Mouse (Mus musculus) embryonic facial prominence, embryonic 11.5 days (tissue): Measurements from ENCODE around the gene Bbip1. TPM values are rescaled to one million over a fixed set of nuclear protein-coding genes. Genes with fewer than 3 reads are reported as not detected.

Experiments
- ATAC-seq: fragments of 200-750 bp; cut with Nextera tagmentation; replicated peaks from 2 replicates; pipeline ENCODE4 v1.8.0; 2017; ENCODE audit warnings: low read depth; ENCODE audit not compliant: insufficient number of reproducible peaks, low FRiP score, low TSS enrichment
- DNase-seq: peaks from one replicate; pipeline ENCODE4 v3.0.0-alpha.2; 2015; ENCODE audit warnings: low spot score
- H3K27ac ChIP-seq: fragments of 300-500 bp; sonication (generic); replicated peaks from 2 replicates; pipeline ENCODE4 v1.5.1; 2014; ENCODE audit warnings: mild to moderate bottlenecking, low read depth, low read length, control low read depth
- H3K27me3 ChIP-seq: fragments of 300-500 bp; sonication (generic); 2 replicates; pipeline ENCODE4 v1.6.1; 2014; ENCODE audit warnings: mild to moderate bottlenecking, low read length, moderate library complexity, mixed read lengths; ENCODE audit not compliant: control insufficient read depth, insufficient read depth
- H3K36me3 ChIP-seq: fragments of 300-500 bp; sonication (generic); replicated peaks from 2 replicates; pipeline ENCODE4 v1.6.1; 2014; ENCODE audit warnings: low read depth, mild to moderate bottlenecking, low read length, moderate library complexity, mixed read lengths; ENCODE audit not compliant: control insufficient read depth, insufficient read depth
- H3K4me1 ChIP-seq: fragments of 300-500 bp; sonication (generic); 2 replicates; pipeline ENCODE4 v1.6.1; 2014; ENCODE audit warnings: low read length, mixed read lengths; ENCODE audit not compliant: control insufficient read depth, insufficient read depth
- H3K4me2 ChIP-seq: fragments of 300-500 bp; sonication (generic); 2 replicates; pipeline ENCODE4 v1.6.1; 2014; ENCODE audit warnings: low read depth, mild to moderate bottlenecking, control low read depth, low read length, moderate library complexity
- H3K4me3 ChIP-seq: fragments of 300-500 bp; sonication (generic); 2 replicates; pipeline ENCODE4 v1.5.1; 2014; ENCODE audit warnings: low read depth, low read length, control low read depth
- H3K9ac ChIP-seq: fragments of 300-500 bp; sonication (generic); replicated peaks from 2 replicates; pipeline ENCODE4 v1.6.1; 2014; ENCODE audit warnings: mild to moderate bottlenecking, control low read depth, low read length
- H3K9me3 ChIP-seq: fragments of 300-500 bp; sonication (generic); replicated peaks from 2 replicates; pipeline ENCODE4 v1.6.1; 2016; ENCODE audit warnings: mild to moderate bottlenecking, low read length, inconsistent platforms, mixed read lengths; ENCODE audit not compliant: control insufficient read depth
- WGBS: fragments of 180-500 bp; shearing (Covaris S2); extraction: QIAGEN DNeasy Blood & Tissue Kit; methylation state at CpG from one replicate; pipeline ENCODE4 v1.1.7; 2014; 5-methylcytosine and 5-hydroxymethylcytosine counted together
- polyA plus RNA-seq: library from polyadenylated mRNA; unstranded; fragments of >200 nt; fragmentation: Nextera tagmentation; extraction: Ambion mirVana; gene quantifications from 2 replicates; pipeline ENCODE4 v1.2.1, GENCODE M21; 2014

Gene Bbip1
- polyA plus RNA-seq, 1 experiment from 2014 or later: 114 TPM

DNA sequence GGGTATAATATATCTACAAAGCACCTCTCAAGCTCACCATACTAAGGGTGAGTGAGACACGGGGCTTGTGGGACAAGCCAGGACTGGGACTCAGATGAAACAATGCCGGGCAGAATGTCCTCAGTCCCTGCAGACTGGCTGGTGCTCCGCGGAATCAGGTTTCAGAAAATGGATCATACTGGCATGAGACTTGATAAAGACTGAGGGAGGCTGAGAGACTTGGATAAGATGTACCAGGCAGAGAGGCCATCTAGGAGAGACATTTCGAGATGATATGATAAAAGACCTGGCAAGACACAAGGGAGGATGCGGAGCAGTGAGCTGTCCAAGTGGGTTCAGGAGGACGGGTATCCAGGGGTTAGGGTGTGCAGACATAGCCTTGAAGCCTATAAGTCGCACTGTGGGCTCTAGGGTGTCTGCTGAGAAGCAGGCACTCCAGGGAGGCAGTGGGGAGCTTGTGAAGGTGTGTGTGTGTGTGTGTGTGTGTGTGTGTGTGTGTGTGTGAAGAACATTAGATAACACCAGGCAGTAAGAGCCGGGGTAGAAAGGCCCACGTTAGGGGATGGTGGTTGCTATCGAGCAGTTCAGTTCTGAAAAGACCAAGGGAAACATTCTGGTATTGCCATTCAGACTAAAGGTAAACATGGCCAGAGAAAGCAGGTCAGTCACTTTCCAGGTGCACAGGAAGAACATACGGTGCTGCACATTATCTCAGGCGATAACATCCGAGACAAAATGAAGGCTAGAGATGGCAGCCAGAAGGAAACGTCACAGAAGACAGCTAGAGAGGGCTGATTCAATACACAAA lies 42.3 kb downstream of the Bbip1 start:
- Histone ChIP-seq H3K4me1 (no peaks in the 10 kb centered on the region), H3K4me2 (peak overlapping the region; percentile 69), H3K27me3 (no peaks in the 10 kb centered on the region), H3K9ac (peak overlapping the region; percentile 75; the same call in 1 of the 2 replicates), H3K4me3 (peak overlapping the region; percentile 98), H3K36me3 (no peaks in the 10 kb centered on the region), H3K27ac (no peak overlapping the region), H3K9me3 (no peaks in the 10 kb centered on the region)
- ATAC-seq: no peak
- 62% methylated on average over 15 of the region's 15 CpGs for WGBS
- DNase-seq: no peak

- Histone ChIP-seq H3K9ac (no peak overlapping the region), H3K4me2 (no peak overlapping the region), H3K9me3 (no peaks in the 10 kb centered on the region), H3K27ac (no peak overlapping the region), H3K27me3 (no peaks in the 10 kb centered on the region), H3K36me3 (no peaks in the 10 kb centered on the region), H3K4me1 (no peaks in the 10 kb centered on the region), H3K4me3 (no peak overlapping the region)
- 87% methylated on average over 14 of the region's 14 CpGs for WGBS
- DNase-seq (no peak), ATAC-seq (no peak)
Measured at GRCm38 (mm10) chr19:53899941-53900610, 44.4 kb downstream of the Bbip1 start.

- no peaks in the 10 kb centered on the region for H3K4me1 ChIP-seq
- 82% methylated on average over 25 of the region's 25 CpGs for WGBS
- DNase-seq: no peak
- H3K27me3 ChIP-seq: no peaks in the 10 kb centered on the region
- no peaks in the 10 kb centered on the region for H3K9me3 ChIP-seq
- H3K36me3 ChIP-seq: no peaks in the 10 kb centered on the region
- no peak overlapping the region for H3K9ac ChIP-seq
- no peak overlapping the region for H3K4me2 ChIP-seq
- no peak overlapping the region for H3K27ac ChIP-seq
- ATAC-seq: no peak
- H3K4me3 ChIP-seq: no peak overlapping the region
Measured at GRCm38 (mm10) chr19:53898970-53899900, 45.2 kb downstream of the Bbip1 start.

DNA sequence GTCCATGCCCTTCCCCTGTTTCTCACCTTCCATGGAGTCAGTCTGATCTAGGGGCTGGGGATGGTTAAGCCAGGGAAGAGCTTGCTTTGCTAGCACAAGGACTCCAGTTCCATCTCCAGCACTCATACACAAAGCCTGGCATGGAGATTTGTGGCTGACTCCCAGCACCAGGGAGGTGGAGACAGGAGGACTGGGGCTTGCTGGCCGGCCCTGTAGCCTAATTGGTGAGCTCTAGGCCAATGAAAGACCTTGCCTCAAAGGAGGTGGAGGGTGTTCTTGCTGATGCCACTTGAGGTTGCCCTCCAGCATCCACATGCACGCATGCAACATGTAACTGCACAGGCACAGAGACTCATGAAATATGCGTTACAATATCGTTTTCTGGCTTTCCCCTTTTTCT lies 45.9 kb downstream of the Bbip1 start:
- H3K9ac ChIP-seq: no peak overlapping the region
- no peaks in the 10 kb centered on the region for H3K27me3 ChIP-seq
- H3K4me1 ChIP-seq: no peaks in the 10 kb centered on the region
- WGBS: 86% methylated on average over 4 of the region's 4 CpGs
- no peaks in the 10 kb centered on the region for H3K36me3 ChIP-seq
- ATAC-seq (no peak), DNase-seq (no peak)
- no peak overlapping the region for H3K27ac ChIP-seq
- no peak overlapping the region for H3K4me2 ChIP-seq
- H3K4me3 ChIP-seq: no peak overlapping the region
- no peaks in the 10 kb centered on the region for H3K9me3 ChIP-seq

GRCm38 (mm10) chr19:53898046-53898445 lies 46.4 kb downstream of the Bbip1 start:
- DNase-seq: no peak
- Histone ChIP-seq H3K27ac (no peak overlapping the region), H3K4me3 (no peak overlapping the region), H3K27me3 (no peaks in the 10 kb centered on the region), H3K9ac (no peak overlapping the region), H3K9me3 (no peaks in the 10 kb centered on the region), H3K4me2 (no peak overlapping the region), H3K36me3 (no peaks in the 10 kb centered on the region), H3K4me1 (no peaks in the 10 kb centered on the region)
- ATAC-seq: no peak
- 78% methylated on average over 5 of the region's 5 CpGs for WGBS

- no peaks in the 10 kb centered on the region for H3K36me3 ChIP-seq
- no peaks in the 10 kb centered on the region for H3K27me3 ChIP-seq
- ATAC-seq (no peak), DNase-seq (no peak)
- 70% methylated on average over 12 of the region's 12 CpGs for WGBS
- H3K9me3 ChIP-seq: no peaks in the 10 kb centered on the region
- no peak overlapping the region for H3K4me2 ChIP-seq
- H3K27ac ChIP-seq: no peak overlapping the region
- no peaks in the 10 kb centered on the region for H3K4me1 ChIP-seq
- no peak overlapping the region for H3K9ac ChIP-seq
- H3K4me3 ChIP-seq: no peak overlapping the region
Measured at GRCm38 (mm10) chr19:53894538-53895121, 49.8 kb downstream of the Bbip1 start.

GRCm38 (mm10) chr19:53893711-53894171 lies 50.7 kb downstream of the Bbip1 start:
- Histone ChIP-seq H3K9ac (no peak overlapping the region), H3K27me3 (no peaks in the 10 kb centered on the region), H3K4me3 (no peak overlapping the region), H3K4me1 (no peaks in the 10 kb centered on the region), H3K9me3 (no peaks in the 10 kb centered on the region), H3K36me3 (no peaks in the 10 kb centered on the region), H3K27ac (no peak overlapping the region), H3K4me2 (no peak overlapping the region)
- 73% methylated on average over 3 of the region's 3 CpGs for WGBS
- no peak for DNase-seq
- ATAC-seq: no peak
